Mouse (Mus musculus) spleen, adult 18-20 months (tissue): ENCODE results near the gene Ada.

Source experiments
- DNase-seq, 2 experiments: peaks; one replicate each; pipeline ENCODE4 v3.0.0; 2022; ENCODE audit warnings: mixed read lengths in 2 of 2

Gene Ada

DNA sequence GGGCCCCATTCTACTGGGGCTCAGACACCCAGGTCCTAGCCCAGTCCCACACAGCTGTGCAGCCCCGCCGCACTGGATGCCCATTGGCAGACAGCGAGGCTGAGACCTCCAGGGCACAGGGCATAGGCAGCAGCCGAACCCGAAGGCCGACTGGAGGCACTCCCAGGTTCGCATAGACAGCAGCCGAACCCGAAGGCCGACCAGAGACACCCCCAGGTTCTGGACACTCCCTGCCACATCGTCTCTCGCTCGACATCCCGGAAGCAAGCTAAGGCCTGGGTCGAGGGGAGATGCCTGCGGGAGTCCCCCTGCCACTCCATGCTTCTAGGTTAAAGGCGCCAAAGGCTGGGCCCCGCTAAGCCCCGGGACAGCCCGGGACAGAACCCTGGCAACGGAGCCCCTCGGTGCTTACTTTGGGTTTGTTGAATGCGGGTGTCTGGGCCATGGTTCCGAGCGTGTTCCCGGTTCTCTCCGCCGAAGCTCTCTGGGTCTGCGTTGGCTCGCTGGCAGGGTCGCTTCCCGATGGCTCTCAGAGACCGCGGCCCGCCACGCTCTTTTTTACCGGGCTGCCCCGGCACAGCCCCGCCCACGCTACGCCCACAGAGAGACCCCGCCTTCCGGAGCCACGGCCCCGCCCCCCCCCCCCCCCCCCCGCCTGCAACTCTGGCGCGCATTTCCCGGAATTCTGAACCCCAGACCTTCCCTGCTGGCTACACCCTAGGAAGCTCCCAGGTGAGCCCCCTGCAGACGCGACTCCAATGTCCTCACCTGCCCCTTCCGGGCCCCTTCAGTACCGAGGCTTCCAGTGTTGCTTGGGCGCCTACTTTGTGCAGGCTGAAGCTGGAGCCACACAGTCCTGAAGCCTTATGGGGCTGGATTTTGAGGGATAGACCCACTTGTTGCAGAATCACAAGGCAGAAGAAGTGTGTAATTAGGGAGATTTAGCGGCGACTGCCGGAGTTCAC is at the start of gene Ada:
TSS of gene Ada (minus strand) at position 593 of the 965 bp plus-strand sequence.
- peak; percentile 39 to 72 for DNase-seq

DNA sequence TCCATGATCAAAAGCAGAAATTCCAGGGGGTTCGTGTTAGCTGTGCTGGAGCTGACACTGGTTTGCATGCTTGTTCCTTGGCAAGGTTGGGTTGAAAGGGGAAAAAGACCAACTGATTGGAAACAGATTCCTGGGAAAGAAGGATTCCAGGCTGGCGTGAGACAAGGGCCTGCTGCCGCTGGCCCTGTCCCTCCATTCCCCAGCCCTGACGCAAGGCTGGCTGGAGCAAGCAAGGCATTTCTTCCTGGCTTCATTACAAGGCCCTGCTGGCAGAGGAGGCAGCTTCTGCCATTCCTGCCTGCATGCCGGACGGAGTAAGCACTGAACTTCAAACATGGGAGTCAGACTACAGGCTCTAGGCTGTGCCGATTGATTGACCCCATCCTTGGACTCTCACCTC is 48.4 kb upstream of the Ada start:
- DNase-seq, result no peak

DNA sequence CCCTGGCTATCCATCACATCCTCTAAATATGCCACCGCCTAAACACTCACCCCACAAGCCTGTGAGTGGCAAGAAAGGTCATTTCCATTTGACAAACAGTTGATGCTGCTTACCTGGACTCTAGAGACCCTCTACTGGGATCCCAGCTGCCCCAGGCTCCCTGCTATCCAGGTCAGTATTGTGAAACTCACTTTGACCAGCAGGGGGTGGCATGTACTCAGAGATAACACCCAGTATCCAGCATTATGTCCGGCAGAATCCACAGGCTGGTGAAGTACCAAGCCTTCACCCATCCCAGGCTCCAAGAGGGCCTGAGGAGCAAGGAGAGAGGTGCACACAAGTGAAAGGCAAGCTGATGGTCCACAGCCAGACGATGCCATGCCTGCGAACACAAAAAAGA is 38.4 kb upstream of the Ada start:
- peak; percentile 25 to 62 for DNase-seq

DNA sequence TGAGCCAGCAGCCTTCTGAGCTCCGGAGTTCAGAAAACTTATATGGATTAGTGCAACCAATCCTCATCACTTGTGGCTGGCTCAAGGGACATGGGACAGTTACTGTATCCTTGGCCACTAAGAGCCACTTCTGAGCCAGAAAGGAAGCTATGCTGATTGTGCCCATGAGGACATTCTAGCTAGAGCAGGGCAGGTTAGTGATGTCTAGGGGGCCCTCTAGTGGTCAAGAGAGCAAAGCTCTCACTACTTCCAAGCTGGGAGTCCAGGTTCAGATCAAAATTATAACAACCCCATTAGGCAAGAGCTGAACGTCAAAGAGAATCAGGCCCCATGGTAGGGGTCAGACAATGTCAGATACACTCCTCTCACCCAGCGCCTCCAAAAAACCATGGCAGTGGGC is 37.7 kb upstream of the Ada start:
- peak in 1 of 2 experiments; percentile 41 for DNase-seq

DNA sequence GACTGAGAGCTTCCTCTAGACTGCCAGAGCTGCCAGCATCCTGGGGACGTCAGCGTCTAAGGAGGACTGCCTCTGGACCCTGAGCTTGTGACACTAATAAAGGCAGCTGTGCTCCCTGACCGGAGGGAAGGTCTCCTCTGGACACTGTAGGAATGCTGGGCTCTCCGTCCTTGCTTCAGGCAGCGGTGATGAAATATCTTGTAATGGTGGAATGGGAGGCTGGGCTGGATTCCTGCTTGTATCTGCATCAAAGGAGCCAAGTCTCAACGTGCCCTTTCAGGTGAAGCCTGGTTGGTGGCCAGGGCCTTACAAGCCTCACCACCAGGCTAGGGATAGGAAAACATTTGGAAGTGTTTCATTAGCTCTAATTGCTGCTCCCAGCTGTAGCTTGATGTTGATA is 37.0 kb upstream of the Ada start:
- DNase-seq, result no peak

DNA sequence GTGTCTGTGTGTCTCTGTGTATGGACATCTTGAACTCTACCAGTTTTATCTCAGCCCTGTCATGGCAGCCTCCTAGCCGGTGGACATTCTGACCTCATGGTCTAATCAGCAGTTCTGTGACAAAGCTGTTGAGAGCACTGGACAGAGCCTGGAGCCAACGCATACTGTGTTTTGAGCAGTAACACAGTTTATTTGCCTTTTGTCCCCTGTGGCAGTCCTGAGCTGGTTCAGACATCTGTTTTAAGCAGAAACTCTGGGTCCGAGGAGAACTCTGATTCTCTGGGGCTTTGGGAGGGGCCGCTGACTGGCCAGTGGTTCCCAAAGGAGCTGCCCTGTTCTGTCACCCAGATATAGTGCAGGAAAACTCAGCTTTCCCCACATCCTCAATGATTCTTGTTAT is 33.9 kb upstream of the Ada start:
- no peak for DNase-seq

DNA sequence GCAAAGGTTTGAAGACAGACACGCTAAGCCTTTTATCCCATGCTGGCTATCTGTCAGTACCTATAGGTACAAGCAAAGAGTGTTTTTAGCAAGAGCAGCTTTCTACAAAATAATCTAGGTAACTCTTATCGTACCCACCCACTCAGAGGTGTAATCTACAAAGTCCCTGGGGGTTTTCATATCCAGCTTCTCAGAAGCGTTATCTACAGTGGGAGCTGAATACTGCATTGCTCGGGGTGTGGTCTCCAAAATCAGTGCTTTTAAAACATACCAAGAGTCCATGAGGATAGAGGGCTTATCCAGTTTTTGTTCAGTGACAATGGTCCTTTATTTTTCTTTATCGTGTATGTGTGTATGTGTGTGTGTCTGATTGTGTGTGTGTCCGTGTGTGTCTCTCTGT is 33.3 kb upstream of the Ada start:
- no peak for DNase-seq

DNA sequence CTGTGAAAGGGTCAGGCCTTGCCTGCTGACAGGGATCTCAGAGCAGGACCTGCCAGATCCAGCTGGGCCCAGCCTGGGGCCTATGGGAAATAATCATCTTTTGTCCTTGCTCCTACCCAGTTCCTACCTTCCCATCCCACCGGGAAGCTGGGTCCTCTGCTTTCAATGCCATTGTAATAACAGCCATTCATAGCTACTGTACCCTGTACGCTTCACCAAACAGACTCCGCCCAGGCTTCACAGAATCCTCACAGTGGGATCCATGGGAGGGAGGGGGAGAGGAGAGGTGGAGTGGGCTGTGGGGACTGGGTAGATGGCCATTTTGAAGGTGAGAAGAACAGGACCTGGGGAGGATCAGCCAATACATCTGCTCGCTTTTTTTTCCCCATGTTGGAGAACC is 28.9 kb upstream of the Ada start:
- no peak for DNase-seq

DNA sequence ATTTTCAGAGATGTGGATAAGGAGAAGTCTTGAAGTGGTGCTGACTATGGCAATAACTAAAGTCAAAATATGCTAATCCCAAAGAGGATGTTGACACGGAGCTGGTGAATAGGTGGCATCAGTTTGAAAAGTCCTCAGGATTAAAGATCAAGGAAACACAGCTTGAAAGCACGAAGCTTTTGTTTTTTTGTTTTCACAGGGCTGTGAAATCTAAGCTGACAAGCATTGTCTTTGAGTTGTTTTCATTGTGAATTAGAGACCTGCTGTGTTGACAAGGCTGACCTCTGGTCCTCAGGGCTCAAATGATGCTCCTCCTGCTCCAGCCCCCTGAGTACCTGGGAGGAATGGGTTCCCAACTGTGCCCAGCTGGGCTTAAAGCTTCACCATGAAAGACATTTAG is 27.0 kb upstream of the Ada start:
- no peak for DNase-seq

DNA sequence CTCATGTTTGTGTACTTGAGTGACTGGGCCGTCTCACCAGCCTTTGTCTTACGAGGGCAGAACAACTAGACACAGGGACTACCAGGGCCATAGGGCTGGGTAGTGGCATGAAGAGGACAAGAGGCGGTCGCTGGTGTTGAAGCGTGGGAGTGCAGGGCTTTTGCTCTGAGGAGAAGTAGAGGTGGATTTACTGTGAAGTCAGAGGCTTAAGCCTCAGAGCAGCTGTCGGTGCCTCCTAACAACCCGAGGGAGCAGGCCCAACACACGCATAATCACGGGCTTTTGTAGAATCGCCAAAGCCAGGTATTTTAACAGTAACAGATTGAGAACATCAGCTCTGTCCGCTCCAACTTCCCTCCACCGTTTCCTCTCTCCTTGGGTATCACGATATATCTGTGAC is 26.6 kb upstream of the Ada start:
- no peak for DNase-seq

DNA sequence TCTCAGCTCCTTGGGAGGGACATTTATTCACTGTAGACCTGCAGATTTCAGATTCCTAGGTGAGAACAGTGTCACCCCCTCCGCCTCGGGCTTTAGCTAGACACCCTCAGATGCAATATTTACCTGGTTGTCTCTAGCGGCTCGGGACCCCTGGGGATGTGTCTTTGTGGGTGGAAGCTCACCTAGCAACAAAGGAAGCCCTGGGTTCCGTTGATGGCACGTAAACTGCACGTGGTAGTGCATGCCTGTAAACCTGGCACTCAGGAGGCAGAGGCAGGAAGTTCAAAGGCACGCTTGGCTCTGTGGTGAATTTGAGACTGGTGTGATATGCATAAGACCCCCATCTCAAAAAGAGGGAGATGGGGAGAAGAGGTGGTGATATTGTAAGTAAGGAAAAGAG is 20.7 kb upstream of the Ada start:
- DNase-seq, result no peak

DNA sequence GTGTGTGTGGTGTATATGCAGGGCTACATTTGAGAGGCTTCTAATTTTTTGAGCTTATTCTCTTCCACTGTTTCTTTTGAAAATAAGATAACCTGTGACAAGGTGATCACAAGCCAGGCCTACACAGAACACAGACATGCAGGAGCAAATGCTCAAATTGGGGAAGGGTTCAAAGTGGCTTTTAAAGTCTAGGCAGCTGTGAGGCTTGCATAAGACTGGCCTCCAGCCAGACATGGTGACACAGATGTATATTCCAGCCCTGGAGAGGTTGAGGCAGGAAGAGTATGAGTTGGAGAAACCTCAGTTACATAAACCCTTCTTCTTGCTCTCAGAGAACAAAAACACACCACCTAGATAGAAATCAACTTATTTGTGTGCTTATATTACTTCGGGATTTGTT is 16.9 kb upstream of the Ada start:
- DNase-seq, result no peak

DNA sequence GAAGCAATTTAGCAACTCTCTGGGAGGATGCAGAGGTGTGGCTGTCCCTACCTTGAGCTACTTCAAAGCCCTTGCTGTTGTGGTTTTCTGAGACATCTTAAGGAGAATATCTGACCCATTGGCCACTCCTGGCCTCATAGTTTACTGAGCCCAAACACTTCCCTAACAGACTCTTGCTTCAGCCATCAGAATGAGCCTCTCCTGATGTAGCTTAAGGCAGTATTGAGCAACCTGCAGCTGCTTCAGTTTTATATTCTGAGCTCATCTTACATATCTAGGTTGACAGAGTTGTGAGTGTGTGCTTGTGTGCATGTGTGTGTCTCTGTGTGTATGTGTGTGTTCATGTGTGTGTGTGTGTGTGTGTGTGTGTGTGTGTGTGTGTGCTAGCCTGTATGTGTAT is 16.2 kb upstream of the Ada start:
- no peak for DNase-seq

DNA sequence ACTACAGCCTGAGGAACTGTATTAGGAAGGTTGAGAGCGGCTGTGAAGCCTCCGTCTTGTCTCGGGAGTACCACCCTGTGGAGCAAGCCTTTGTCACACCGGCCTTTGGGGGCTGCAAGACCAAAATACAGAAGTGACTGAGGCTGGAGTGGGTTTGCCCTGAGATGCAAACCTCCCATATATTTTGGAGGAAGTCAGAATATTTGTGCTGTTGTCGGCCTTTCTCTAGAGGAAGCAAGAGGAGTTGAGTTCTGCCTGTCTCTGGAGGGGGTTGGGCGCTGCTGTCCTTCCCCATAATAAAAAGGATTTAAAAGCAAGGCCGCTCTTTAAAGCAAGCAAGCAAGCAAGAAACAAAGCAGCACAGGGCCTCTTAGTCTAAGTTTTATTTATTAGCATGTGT is 11.4 kb upstream of the Ada start:
- no peak for DNase-seq

DNA sequence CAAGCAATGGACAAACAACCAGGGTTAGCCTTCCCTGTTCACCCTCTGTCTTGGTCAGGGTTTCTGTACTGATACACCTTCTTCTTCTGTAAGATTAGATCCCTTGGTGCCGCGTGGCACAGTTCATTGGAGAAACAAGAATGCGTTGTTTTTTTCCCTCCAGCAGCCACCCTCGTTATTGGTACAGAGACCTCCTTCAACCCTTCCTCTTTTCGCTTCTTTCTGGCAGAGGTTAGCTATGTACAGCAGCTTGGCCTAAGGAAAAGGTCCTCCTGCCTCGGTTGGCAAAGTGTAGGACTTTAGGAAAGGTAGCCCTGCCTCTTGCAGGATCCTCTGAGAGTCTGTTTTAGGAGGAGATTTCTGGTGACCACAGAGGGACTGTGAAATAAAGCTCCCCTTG is 10.6 kb upstream of the Ada start:
- DNase-seq, result no peak

DNA sequence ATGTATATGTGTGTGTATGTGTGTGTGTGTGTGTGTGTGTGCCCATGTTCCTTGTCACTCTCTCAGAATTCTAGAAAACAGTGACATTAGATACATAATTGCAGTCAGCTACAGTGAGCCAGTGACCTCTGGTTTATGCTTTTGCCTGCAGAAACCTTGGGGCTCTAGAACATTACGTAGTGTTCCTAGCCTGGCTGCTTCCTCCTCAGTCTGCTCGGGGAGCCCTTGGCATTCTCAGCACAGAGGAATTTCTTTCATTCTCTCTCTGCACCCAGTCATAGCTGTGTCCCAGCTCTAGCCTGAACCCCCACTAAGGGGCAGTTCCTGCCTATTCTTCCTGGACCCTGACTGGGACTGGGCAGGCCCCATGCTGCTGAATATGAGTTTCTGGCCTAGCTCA is 8.1 kb upstream of the Ada start:
- no peak for DNase-seq

DNA sequence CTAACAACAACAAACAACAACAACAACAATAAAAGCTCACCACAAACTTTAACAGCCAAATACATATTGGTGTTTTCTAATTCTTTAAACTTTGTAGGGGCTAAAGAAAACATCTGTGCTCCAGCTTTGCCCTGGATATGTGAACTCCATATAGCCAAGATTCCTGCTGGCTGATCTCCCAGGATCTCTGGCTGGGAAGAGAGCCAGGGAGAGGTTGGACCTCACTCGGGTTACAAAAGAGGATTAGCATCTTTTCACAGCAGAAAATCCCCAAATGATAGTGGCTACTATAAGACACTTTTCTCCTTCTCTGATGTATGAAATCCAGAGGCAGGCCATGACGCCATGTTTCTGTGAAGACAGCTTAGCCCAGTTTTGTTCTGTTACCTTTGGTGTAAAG is 6.7 kb upstream of the Ada start:
- no peak for DNase-seq

DNA sequence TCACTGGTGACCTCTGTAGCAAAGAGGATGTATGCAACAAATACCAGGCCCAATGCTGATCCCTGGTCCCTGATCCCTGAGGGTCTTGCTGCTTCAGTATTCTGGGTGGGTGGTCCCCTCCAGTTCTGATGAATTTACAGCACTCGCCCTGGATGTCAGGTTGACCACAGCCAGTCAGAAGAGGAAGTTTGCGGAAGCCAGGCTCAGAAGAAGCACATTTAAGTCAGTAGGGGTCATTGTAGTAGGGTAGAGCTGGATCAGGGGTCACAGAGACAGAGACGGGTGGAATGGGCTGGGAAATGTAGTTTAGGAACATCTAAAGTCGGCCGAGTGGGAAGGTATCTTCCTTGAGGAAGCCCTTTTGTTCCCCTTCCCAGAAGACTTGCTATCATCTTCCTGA is 4.2 kb upstream of the Ada start:
- DNase-seq, result no peak

DNA sequence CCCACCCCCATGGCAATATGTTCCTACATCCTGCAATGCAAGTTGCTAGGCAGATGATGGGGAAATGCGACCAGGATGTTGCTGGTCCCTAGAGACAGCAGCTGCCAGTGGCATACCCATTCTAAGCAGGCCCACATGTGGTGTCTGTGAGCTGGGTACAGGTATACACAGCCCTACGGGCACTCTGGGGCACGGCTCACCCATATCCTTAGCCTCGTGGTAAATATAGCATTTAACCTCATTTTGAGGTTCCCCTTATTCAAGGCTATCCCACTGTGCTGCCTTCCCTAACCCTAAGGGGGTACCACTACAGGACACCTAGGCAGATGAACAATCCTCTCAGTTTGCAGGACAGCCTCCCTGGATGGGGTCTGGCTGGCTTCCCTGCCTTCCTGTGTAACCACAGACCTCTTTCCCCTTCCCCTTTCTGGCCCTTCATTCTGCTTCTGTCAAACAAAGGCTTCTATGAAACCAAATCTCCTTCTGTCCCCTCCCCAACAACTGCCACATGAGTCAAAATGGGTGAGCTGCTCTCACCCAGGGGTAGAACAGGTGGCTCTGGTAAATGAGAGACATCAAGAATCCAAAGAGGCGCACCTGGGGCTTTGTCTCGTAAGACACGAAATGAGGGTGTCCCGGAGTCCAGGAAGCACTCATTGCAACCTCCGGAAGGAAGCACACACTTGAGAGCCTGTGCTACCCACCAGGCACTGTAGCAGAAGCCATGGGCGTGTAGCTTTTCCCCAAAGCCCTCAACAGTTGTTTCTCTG is 5.1 kb downstream of the Ada start:
- DNase-seq, result peak in 1 of 2 experiments; percentile 28

DNA sequence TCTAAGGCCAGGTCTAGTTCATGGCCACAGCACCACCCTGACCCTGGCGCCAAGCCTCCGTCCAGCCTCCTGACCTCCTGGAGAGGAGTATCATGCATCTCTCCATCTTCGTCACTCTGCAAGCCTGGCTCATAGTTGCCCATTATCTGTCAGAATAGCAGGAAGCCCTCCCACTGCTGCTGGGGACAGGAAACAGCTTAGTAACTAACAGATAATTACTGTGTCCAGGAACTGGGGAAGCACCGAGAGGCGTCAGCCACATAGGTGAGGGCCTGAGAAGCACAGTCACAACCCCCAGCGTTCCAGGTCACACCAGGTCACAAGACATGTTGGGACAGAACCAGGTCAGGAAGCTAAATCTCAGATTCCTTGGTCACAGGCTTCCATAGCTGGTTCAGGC is 6.7 kb downstream of the Ada start:
- no peak for DNase-seq

DNA sequence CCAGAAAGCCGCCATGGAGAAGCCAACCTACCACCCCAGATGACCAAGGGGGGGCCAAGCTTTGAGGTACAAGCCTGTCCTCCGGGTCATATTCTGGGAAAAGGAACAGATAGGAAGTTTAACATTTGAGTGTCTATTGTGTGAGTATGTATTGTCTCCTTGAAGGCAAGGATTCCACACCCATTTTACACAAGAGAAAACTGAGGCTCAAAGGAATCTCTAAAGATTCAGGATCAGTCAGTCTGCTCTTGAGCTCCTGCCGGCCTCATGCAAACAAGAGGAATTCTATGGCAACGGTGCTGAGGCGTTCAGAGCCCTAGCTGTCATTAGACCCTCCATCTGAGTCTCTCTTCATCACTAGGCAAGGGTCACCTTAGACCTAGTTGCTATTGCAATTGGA is 7.4 kb downstream of the Ada start:
- no peak for DNase-seq

DNA sequence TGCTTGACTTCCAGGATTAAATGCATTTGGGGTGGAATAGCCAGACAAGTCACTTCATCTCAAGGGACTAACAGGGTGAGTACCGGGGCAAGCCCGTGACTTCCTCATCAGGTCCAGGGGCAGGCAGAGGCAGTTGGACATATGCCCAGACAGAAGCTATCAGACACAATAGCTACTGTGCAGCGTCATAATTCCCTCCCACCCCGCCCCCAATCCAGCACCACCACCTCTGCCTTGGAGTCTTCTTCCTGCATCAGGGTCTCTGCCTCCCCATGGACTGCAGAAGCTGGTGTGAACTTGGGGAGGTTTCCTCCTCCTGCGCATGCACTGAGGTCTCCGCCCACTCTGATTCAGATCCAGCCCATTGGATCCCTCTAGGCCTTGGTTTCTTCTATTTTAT is 14.1 kb downstream of the Ada start:
- DNase-seq, result no peak

DNA sequence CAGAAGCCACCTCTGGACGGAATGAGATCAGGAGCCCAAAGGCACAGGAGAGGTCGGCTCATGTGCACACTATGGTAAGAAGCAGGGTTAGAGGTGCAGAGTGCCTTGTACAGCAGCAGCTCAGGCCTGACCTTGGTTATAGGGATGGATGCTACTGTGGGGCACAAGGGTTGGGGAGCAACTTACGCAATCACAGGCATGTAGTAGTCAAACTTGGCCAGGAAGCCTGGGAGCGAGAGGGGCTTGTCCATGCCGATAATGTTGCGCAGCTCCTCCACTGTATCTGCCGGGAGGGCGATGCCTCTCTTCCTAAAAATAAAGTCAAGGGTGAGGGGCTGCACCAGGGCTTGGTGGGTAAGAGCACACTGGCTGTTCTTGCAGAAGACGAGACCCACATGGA is 14.9 kb downstream of the Ada start:
- DNase-seq, result no peak

DNA sequence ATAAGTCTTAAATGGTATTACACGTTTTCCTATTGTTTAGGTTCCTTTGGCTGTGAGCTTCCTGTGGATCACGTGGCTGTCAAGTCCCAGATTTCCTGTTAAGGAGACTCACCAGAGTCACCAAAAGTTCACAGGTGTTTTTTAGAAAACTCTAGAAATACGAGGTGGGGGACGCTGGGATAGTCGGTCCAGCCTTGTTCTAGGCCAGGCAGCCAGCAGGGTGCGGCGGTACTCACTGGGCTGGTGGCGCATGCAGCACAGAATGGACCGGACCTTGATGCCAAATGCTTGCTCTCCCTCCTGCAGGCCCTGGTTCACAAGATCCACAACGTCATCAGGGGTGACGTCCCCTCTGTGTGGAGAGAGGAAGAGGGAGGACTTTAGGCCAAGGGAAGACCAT is 18.0 kb downstream of the Ada start:
- DNase-seq, result no peak
